Mouse (Mus musculus): ENCODE measurements around the gene Slc46a1. TPM values are rescaled to one million over a fixed set of nuclear protein-coding genes. Genes with fewer than 3 reads are reported as not detected.

The Slc46a1 gene
- polyA plus RNA-seq (2015; fragmentation: Nextera tagmentation; extraction: Ambion mirVana): 12.0 and 15.9 TPM in 2 replicates

GRCm38 (mm10) chr11:78465568-78466180, at the start of gene Slc46a1:
Slc46a1 (plus strand) TSS chr11:78465697.
- Histone ChIP-seq H3K4me3 (replicated peaks; ENCODE audit: low read length) (peak within 1 kb of the TSS; percentile 76), H3K4me2 (ENCODE audit: low read depth, low read length) (peak within 1 kb of the TSS; percentile 86), H3K9ac (ENCODE audit: low read length) (peak within 1 kb of the TSS; percentile 85), H3K27ac (ENCODE audit: low read length) (peak within 1 kb of the TSS; percentile 96), H3K4me1 (ENCODE audit: control insufficient read depth, insufficient read depth, low read length) (peaks cover 18% of the 10 kb centered on the region), H3K36me3 (ENCODE audit: control insufficient read depth, insufficient read depth, low read length) (no peaks in the 10 kb centered on the region), H3K27me3 (ENCODE audit: control insufficient read depth, insufficient read depth, low read length) (no peaks in the 10 kb centered on the region), H3K9me3 (replicated peaks; ENCODE audit: control insufficient read depth, low read length) (no peaks in the 10 kb centered on the region)
- under 1% methylated on average over 41 of the region's 41 CpGs for WGBS
- peak; percentile 94 for ATAC-seq (ENCODE audit: insufficient read depth, low FRiP score)

- no peak overlapping the region for H3K27ac ChIP-seq (ENCODE audit: low read length)
- no peaks in the 10 kb centered on the region for H3K27me3 ChIP-seq (ENCODE audit: control insufficient read depth, insufficient read depth, low read length)
- no peak overlapping the region for H3K4me2 ChIP-seq (ENCODE audit: low read depth, low read length)
- no peak for ATAC-seq (ENCODE audit: insufficient read depth, low FRiP score)
- H3K4me1 ChIP-seq (ENCODE audit: control insufficient read depth, insufficient read depth, low read length): no peaks in the 10 kb centered on the region
- no peak overlapping the region for H3K9ac ChIP-seq (ENCODE audit: low read length)
- H3K9me3 ChIP-seq (replicated peaks; ENCODE audit: control insufficient read depth, low read length): no peaks in the 10 kb centered on the region
- no peaks in the 10 kb centered on the region for H3K36me3 ChIP-seq (ENCODE audit: control insufficient read depth, insufficient read depth, low read length)
- no peak overlapping the region for H3K4me3 ChIP-seq (replicated peaks; ENCODE audit: low read length)
- WGBS: 80% methylated on average over 6 of the region's 6 CpGs
Measured at GRCm38 (mm10) chr11:78416854-78417253, 48.6 kb upstream of the Slc46a1 start.

DNA sequence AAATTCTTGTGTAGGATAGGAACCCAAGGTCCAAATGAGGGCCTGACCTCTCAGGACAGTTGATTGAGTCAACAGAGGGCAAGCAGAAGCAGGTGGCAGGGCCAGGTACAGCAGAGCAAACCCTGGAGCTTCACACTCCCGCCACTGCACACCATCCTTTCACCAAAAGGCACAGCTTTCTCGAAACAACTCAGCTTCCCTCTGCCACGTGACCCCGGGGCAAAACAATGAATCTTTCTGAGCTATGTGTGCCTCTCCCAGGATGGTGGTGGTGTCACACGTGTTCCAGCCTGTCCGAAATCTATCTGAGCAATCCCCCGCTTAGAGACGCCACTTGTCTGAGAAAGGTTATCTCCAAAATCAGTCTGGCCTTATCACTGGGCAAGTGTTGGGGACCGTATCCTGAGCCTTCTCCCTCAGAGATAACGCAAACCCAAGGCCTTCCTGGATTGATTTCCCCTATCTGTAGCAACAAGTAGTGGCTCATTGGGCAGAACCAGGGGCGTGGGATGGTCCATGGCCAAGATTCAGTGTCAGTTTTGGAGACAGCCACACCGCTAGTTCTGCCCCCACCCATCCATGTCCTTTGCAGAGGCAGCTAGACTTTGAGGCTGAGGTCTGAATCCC, 45.1 kb upstream of the Slc46a1 start:
- no peaks in the 10 kb centered on the region for H3K36me3 ChIP-seq (ENCODE audit: control insufficient read depth, insufficient read depth, low read length)
- H3K4me2 ChIP-seq (ENCODE audit: low read depth, low read length): no peak overlapping the region
- H3K9me3 ChIP-seq (replicated peaks; ENCODE audit: control insufficient read depth, low read length): no peaks in the 10 kb centered on the region
- H3K4me1 ChIP-seq (ENCODE audit: control insufficient read depth, insufficient read depth, low read length): no peaks in the 10 kb centered on the region
- H3K27me3 ChIP-seq (ENCODE audit: control insufficient read depth, insufficient read depth, low read length): no peaks in the 10 kb centered on the region
- H3K9ac ChIP-seq (ENCODE audit: low read length): no peak overlapping the region
- H3K4me3 ChIP-seq (replicated peaks; ENCODE audit: low read length): no peak overlapping the region
- 46% methylated on average over 12 of the region's 12 CpGs for WGBS
- ATAC-seq (ENCODE audit: insufficient read depth, low FRiP score): no peak
- H3K27ac ChIP-seq (ENCODE audit: low read length): no peak overlapping the region

DNA sequence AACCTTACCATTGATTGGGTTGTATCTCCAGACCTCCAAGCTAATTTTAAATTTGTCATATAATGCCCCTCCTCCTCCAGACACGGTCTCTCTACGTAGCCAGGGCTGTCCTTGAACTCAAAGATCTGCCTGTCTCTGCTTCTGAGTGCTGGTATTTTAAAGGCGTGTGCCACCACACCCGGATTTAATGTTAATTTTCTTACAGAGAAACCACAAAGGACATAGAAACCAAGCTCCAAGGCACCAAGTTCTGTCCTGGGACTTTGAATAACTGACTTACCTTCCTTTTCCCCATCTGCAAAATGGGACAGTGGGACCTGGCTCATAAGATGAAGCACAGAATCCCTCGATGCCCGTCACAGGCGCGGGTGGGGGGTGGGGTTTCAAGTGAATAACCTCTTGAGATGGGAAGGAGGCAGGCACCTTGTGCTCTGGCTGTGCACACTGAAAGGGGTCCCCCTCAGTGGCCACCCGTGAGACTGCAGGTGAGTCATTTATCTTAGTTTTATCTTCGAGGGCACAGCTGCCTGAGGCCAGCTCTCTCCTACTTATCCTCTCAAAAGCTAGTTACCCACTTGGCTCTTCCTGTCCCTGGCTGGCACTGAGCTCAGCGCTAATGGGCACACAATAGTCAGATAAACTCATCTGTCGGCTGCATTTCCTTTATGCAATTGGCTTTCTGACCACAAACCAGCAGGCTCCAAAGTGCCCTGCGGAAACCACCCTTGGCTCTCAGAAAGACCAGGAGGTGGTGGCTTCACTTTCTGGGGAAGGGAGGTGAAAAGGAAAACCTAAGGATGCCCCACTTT, 44.1 kb upstream of the Slc46a1 start:
- H3K9me3 ChIP-seq (replicated peaks; ENCODE audit: control insufficient read depth, low read length): no peaks in the 10 kb centered on the region
- H3K27ac ChIP-seq (ENCODE audit: low read length): no peak overlapping the region
- no peaks in the 10 kb centered on the region for H3K27me3 ChIP-seq (ENCODE audit: control insufficient read depth, insufficient read depth, low read length)
- no peak overlapping the region for H3K4me3 ChIP-seq (replicated peaks; ENCODE audit: low read length)
- WGBS: 61% methylated on average over 13 of the region's 13 CpGs
- no peak overlapping the region for H3K4me2 ChIP-seq (ENCODE audit: low read depth, low read length)
- 0 out of 2 replicates have a peak, but pooled peaks have one; percentile 4 for ATAC-seq (ENCODE audit: insufficient read depth, low FRiP score)
- no peaks in the 10 kb centered on the region for H3K4me1 ChIP-seq (ENCODE audit: control insufficient read depth, insufficient read depth, low read length)
- H3K9ac ChIP-seq (ENCODE audit: low read length): no peak overlapping the region
- no peaks in the 10 kb centered on the region for H3K36me3 ChIP-seq (ENCODE audit: control insufficient read depth, insufficient read depth, low read length)

DNA sequence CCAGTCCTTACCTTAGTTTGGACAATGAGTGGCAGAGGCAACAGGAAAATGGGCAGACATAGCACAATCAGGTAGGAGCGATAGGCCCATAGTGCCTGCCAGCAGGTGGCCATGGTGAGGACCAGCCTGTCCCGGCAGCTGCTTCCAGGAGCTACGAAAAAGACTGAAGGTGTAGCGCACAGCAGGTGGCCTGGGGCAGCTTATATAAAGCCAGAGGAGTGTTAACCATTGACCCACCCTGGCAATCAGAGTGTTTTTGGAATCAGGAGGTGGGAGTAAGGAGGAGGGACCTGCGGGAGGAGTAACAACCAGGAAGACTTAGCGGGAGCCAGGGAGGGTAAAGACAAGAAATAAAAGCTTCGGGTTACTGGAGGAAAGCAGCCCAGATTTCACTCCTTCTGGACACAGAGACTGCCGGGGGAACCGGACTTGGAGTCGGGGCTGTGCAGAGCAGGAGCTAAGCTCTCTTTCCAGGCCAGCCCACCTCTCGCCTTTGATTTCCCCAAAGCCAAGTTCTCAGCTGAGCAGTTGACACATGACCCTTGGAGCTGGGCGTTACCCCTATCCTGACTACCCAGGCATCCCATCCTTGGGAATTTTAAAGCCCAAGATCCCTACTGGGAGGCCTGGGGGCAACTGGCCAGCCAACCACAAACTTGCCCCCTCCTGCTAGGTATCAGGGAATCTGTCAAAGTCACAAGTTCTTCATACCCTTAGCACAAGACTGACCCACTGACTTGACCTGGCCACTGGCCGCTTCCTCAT, 43.3 kb upstream of the Slc46a1 start, which contains the start of gene Slc13a2:
Gene Slc13a2 (minus strand): TSS at position 163 of the 765 bp plus-strand sequence.
- Histone ChIP-seq H3K9ac (ENCODE audit: low read length) (no peak within 1 kb of the TSS; the same call in 1 of the 2 replicates), H3K27me3 (ENCODE audit: control insufficient read depth, insufficient read depth, low read length) (no peaks in the 10 kb centered on the region), H3K9me3 (replicated peaks; ENCODE audit: control insufficient read depth, low read length) (no peaks in the 10 kb centered on the region), H3K4me3 (replicated peaks; ENCODE audit: low read length) (no peak within 1 kb of the TSS), H3K36me3 (ENCODE audit: control insufficient read depth, insufficient read depth, low read length) (no peaks in the 10 kb centered on the region), H3K4me2 (ENCODE audit: low read depth, low read length) (no peak within 1 kb of the TSS), H3K4me1 (ENCODE audit: control insufficient read depth, insufficient read depth, low read length) (no peaks in the 10 kb centered on the region), H3K27ac (ENCODE audit: low read length) (no peak within 1 kb of the TSS; the same call in 1 of the 2 replicates)
- 21% methylated on average over 13 of the region's 13 CpGs for WGBS
- peak; percentile 24 for ATAC-seq (ENCODE audit: insufficient read depth, low FRiP score)

- Histone ChIP-seq H3K9ac (ENCODE audit: low read length) (no peak overlapping the region), H3K27ac (ENCODE audit: low read length) (no peak overlapping the region), H3K27me3 (ENCODE audit: control insufficient read depth, insufficient read depth, low read length) (no peaks in the 10 kb centered on the region), H3K4me2 (ENCODE audit: low read depth, low read length) (no peak overlapping the region), H3K36me3 (ENCODE audit: control insufficient read depth, insufficient read depth, low read length) (no peaks in the 10 kb centered on the region), H3K4me1 (ENCODE audit: control insufficient read depth, insufficient read depth, low read length) (no peaks in the 10 kb centered on the region), H3K9me3 (replicated peaks; ENCODE audit: control insufficient read depth, low read length) (no peaks in the 10 kb centered on the region), H3K4me3 (replicated peaks; ENCODE audit: low read length) (no peak overlapping the region)
- WGBS: 64% methylated on average over 2 of the region's 2 CpGs
- ATAC-seq (ENCODE audit: insufficient read depth, low FRiP score): no peak
Measured at GRCm38 (mm10) chr11:78424352-78424751, 41.1 kb upstream of the Slc46a1 start.

DNA sequence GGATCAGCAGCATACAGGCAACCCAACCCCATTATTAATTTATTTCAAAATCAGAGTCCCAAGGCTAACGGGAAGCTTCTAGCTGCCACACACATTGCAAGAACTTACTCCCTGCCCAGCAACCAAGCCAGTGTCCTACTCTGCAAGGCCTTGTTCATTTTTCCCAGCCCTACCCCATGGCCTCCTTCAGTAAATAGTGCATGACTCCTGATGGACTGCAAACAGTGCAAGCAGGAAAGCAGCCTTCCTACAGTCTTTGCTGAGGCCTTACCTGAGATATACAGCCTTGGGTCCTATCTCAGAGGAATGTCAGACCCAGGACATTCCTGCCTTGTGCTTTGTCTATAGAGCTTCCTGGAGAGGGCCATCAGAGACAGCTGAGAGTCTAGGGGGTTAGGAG, 39.9 kb upstream of the Slc46a1 start:
- Histone ChIP-seq H3K4me2 (ENCODE audit: low read depth, low read length) (no peak overlapping the region), H3K27ac (ENCODE audit: low read length) (peak overlapping the region; percentile 43; the same call in 1 of the 2 replicates), H3K9ac (ENCODE audit: low read length) (no peak overlapping the region), H3K4me3 (replicated peaks; ENCODE audit: low read length) (no peak overlapping the region), H3K4me1 (ENCODE audit: control insufficient read depth, insufficient read depth, low read length) (no peaks in the 10 kb centered on the region), H3K36me3 (ENCODE audit: control insufficient read depth, insufficient read depth, low read length) (no peaks in the 10 kb centered on the region), H3K9me3 (replicated peaks; ENCODE audit: control insufficient read depth, low read length) (no peaks in the 10 kb centered on the region), H3K27me3 (ENCODE audit: control insufficient read depth, insufficient read depth, low read length) (no peaks in the 10 kb centered on the region)
- 63% methylated on average over 1 of the region's 1 CpGs for WGBS
- peak; percentile 61; the same call in 1 of the 2 replicates for ATAC-seq (ENCODE audit: insufficient read depth, low FRiP score)

GRCm38 (mm10) chr11:78427655-78428054, 37.8 kb upstream of the Slc46a1 start:
- H3K9ac ChIP-seq (ENCODE audit: low read length): no peak overlapping the region
- no peak for ATAC-seq (ENCODE audit: insufficient read depth, low FRiP score)
- no peaks in the 10 kb centered on the region for H3K4me1 ChIP-seq (ENCODE audit: control insufficient read depth, insufficient read depth, low read length)
- 84% methylated on average over 6 of the region's 6 CpGs for WGBS
- no peak overlapping the region for H3K27ac ChIP-seq (ENCODE audit: low read length)
- H3K4me3 ChIP-seq (replicated peaks; ENCODE audit: low read length): no peak overlapping the region
- H3K27me3 ChIP-seq (ENCODE audit: control insufficient read depth, insufficient read depth, low read length): no peaks in the 10 kb centered on the region
- no peak overlapping the region for H3K4me2 ChIP-seq (ENCODE audit: low read depth, low read length)
- H3K9me3 ChIP-seq (replicated peaks; ENCODE audit: control insufficient read depth, low read length): no peaks in the 10 kb centered on the region
- H3K36me3 ChIP-seq (ENCODE audit: control insufficient read depth, insufficient read depth, low read length): no peaks in the 10 kb centered on the region

All from stomach, embryonic 16.5 days (tissue).